Mouse (Mus musculus): ENCODE data around the gene Gm9837. TPM values are rescaled to one million over a fixed set of nuclear protein-coding genes. Genes with fewer than 3 reads are reported as not detected.
A peak's percentile ranks its signal among the peaks of the same experiment; 100 is the strongest.

Gene Gm9837
- not detected in 2 replicates for polyA plus RNA-seq (2012; rRNA removed)

GRCm38 (mm10) chr11:53469968-53470695 lies at the start of gene Gm9837:
TSS of gene Gm9837 (minus strand) at chr11:53470479.
- H3K36me3 ChIP-seq (ENCODE audit: control insufficient read depth, insufficient read depth, low read length), result no peaks in the 10 kb centered on the region
- WGBS, result 8% methylated on average over 29 of the region's 29 CpGs
- no peak within 1 kb of the TSS for H3K27ac ChIP-seq (ENCODE audit: insufficient read depth, low read depth, low read length)
- no peaks in the 10 kb centered on the region for H3K4me1 ChIP-seq (ENCODE audit: control insufficient read depth, insufficient read depth, insufficient read length, low read length)
- TF ChIP-seq CTCF (IDR thresholded peaks at IDR 0.05; ENCODE audit: extremely low read depth, insufficient read length, insufficient replicate concordance, low read depth, low read length) (peak; percentile 95), POLR2A (IDR thresholded peaks at IDR 0.05; ENCODE audit: low read depth, low read length) (no peak)
- no peak within 1 kb of the TSS for H3K4me3 ChIP-seq (ENCODE audit: low read depth, low read length)
- peaks cover 6% of the 10 kb centered on the region; the same call in 1 of the 2 replicates for H3K27me3 ChIP-seq (ENCODE audit: control insufficient read depth, insufficient read depth, low read length)

GRCm38 (mm10) chr11:53519207-53520121 lies 49.2 kb upstream of the Gm9837 start, which contains the start of gene Sept8:
TSS of gene Sept8 (plus strand) at chr11:53519257.
- no peaks in the 10 kb centered on the region for H3K36me3 ChIP-seq (ENCODE audit: control insufficient read depth, insufficient read depth, low read length)
- TF ChIP-seq CTCF (IDR thresholded peaks at IDR 0.05; ENCODE audit: extremely low read depth, insufficient read length, insufficient replicate concordance, low read depth, low read length), result no peak
- no peak for TF ChIP-seq POLR2A (IDR thresholded peaks at IDR 0.05; ENCODE audit: low read depth, low read length)
- no peaks in the 10 kb centered on the region for H3K27me3 ChIP-seq (ENCODE audit: control insufficient read depth, insufficient read depth, low read length)
- H3K4me1 ChIP-seq (ENCODE audit: control insufficient read depth, insufficient read depth, insufficient read length, low read length), result peaks cover 13% of the 10 kb centered on the region; the same call in 1 of the 2 replicates
- H3K27ac ChIP-seq (ENCODE audit: insufficient read depth, low read depth, low read length), result no peak within 1 kb of the TSS
- peak within 1 kb of the TSS; percentile 84 for H3K4me3 ChIP-seq (ENCODE audit: low read depth, low read length)
- WGBS, result 5% methylated on average over 79 of the region's 79 CpGs

- Histone ChIP-seq H3K27ac (ENCODE audit: insufficient read depth, low read depth, low read length) (no peak overlapping the region), H3K4me1 (ENCODE audit: control insufficient read depth, insufficient read depth, insufficient read length, low read length) (peaks cover 13% of the 10 kb centered on the region; the same call in 1 of the 2 replicates), H3K4me3 (ENCODE audit: low read depth, low read length) (no peak overlapping the region), H3K36me3 (ENCODE audit: control insufficient read depth, insufficient read depth, low read length) (no peaks in the 10 kb centered on the region), H3K27me3 (ENCODE audit: control insufficient read depth, insufficient read depth, low read length) (no peaks in the 10 kb centered on the region)
- TF ChIP-seq POLR2A (IDR thresholded peaks at IDR 0.05; ENCODE audit: low read depth, low read length) (no peak), CTCF (IDR thresholded peaks at IDR 0.05; ENCODE audit: extremely low read depth, insufficient read length, insufficient replicate concordance, low read depth, low read length) (no peak)
- 58% methylated on average over 5 of the region's 5 CpGs for WGBS
These were observed 48.5 kb upstream of the Gm9837 start for GRCm38 (mm10) chr11:53518759-53519158.

- H3K4me3 ChIP-seq (ENCODE audit: low read depth, low read length), result no peak overlapping the region
These were observed 46.7 kb upstream of the Gm9837 start for GRCm38 (mm10) chr11:53516775-53517627.

GRCm38 (mm10) chr11:53510351-53510750 lies 40.1 kb upstream of the Gm9837 start:
- TF ChIP-seq POLR2A (IDR thresholded peaks at IDR 0.05; ENCODE audit: low read depth, low read length), result no peak
- no peak overlapping the region for H3K4me3 ChIP-seq (ENCODE audit: low read depth, low read length)
- no peaks in the 10 kb centered on the region for H3K4me1 ChIP-seq (ENCODE audit: control insufficient read depth, insufficient read depth, insufficient read length, low read length)
- WGBS, result 73% methylated on average over 5 of the region's 5 CpGs
- H3K36me3 ChIP-seq (ENCODE audit: control insufficient read depth, insufficient read depth, low read length), result no peaks in the 10 kb centered on the region
- no peak overlapping the region for H3K27ac ChIP-seq (ENCODE audit: insufficient read depth, low read depth, low read length)
- no peaks in the 10 kb centered on the region for H3K27me3 ChIP-seq (ENCODE audit: control insufficient read depth, insufficient read depth, low read length)

More at GRCm38 (mm10) chr11:53516775-53517627, 46.7 kb upstream of the Gm9837 start:
- Histone ChIP-seq H3K4me1 (ENCODE audit: control insufficient read depth, insufficient read depth, insufficient read length, low read length) (peaks cover 13% of the 10 kb centered on the region; the same call in 1 of the 2 replicates), H3K27me3 (ENCODE audit: control insufficient read depth, insufficient read depth, low read length) (no peaks in the 10 kb centered on the region), H3K36me3 (ENCODE audit: control insufficient read depth, insufficient read depth, low read length) (no peaks in the 10 kb centered on the region), H3K27ac (ENCODE audit: insufficient read depth, low read depth, low read length) (no peak overlapping the region)
- WGBS, result 50% methylated on average over 8 of the region's 8 CpGs
- no peak for TF ChIP-seq POLR2A (IDR thresholded peaks at IDR 0.05; ENCODE audit: low read depth, low read length)
- no peak for TF ChIP-seq CTCF (IDR thresholded peaks at IDR 0.05; ENCODE audit: extremely low read depth, insufficient read length, insufficient replicate concordance, low read depth, low read length)

GRCm38 (mm10) chr11:53508591-53508990 lies 38.3 kb upstream of the Gm9837 start:
- Histone ChIP-seq H3K27ac (ENCODE audit: insufficient read depth, low read depth, low read length) (no peak overlapping the region), H3K4me3 (ENCODE audit: low read depth, low read length) (no peak overlapping the region), H3K36me3 (ENCODE audit: control insufficient read depth, insufficient read depth, low read length) (no peaks in the 10 kb centered on the region), H3K27me3 (ENCODE audit: control insufficient read depth, insufficient read depth, low read length) (no peaks in the 10 kb centered on the region), H3K4me1 (ENCODE audit: control insufficient read depth, insufficient read depth, insufficient read length, low read length) (no peaks in the 10 kb centered on the region)
- WGBS, result 52% methylated on average over 3 of the region's 3 CpGs
- no peak for TF ChIP-seq CTCF (IDR thresholded peaks at IDR 0.05; ENCODE audit: extremely low read depth, insufficient read length, insufficient replicate concordance, low read depth, low read length)
- TF ChIP-seq POLR2A (IDR thresholded peaks at IDR 0.05; ENCODE audit: low read depth, low read length), result no peak

All from small intestine, adult 2 months (tissue).